Mouse (Mus musculus) liver, embryonic 16.5 days (tissue): ENCODE measurements around the gene Fam19a2. TPM values are rescaled to one million over a fixed set of nuclear protein-coding genes. Genes with fewer than 3 reads are reported as not detected.

Experiments used
- ATAC-seq: fragments of 200-750 bp; cut with Nextera tagmentation; 2 replicates; pipeline ENCODE4 v1.8.0; 2017; ENCODE audit warnings: low read depth, mild to moderate bottlenecking, moderate number of reproducible peaks, moderate library complexity
- H3K27ac ChIP-seq: fragments of 300-500 bp; sonication (generic); 2 replicates; pipeline ENCODE4 v1.5.1; 2014; ENCODE audit warnings: mild to moderate bottlenecking, low read length
- H3K27me3 ChIP-seq: fragments of 300-500 bp; sonication (generic); 2 replicates; pipeline ENCODE4 v1.6.1; 2014; ENCODE audit warnings: low read depth, low read length, mixed read lengths; ENCODE audit not compliant: control insufficient read depth, insufficient read depth
- H3K36me3 ChIP-seq: fragments of 300-500 bp; sonication (generic); 2 replicates; pipeline ENCODE4 v1.6.1; 2014; ENCODE audit warnings: mild to moderate bottlenecking; ENCODE audit not compliant: control insufficient read depth, insufficient read depth
- H3K4me1 ChIP-seq: fragments of 300-500 bp; sonication (generic); 2 replicates; pipeline ENCODE4 v1.6.1; 2014; ENCODE audit warnings: low read depth, low read length, mixed read lengths; ENCODE audit not compliant: control insufficient read depth
- H3K4me2 ChIP-seq: fragments of 300-500 bp; sonication (generic); 2 replicates; pipeline ENCODE4 v1.6.1; 2014; ENCODE audit warnings: low read depth, low read length, mixed read lengths
- H3K4me3 ChIP-seq: fragments of 300-500 bp; sonication (generic); 2 replicates; pipeline ENCODE4 v1.5.1; 2014; ENCODE audit warnings: low read depth, mild to moderate bottlenecking, low read length
- H3K9ac ChIP-seq: fragments of 300-500 bp; sonication (generic); 2 replicates; pipeline ENCODE4 v1.6.1; 2014; ENCODE audit warnings: low read depth, low read length
- H3K9me3 ChIP-seq: fragments of 300-500 bp; sonication (generic); replicated peaks from 2 replicates; pipeline ENCODE4 v1.6.1; 2016; ENCODE audit warnings: low read length; ENCODE audit not compliant: control insufficient read depth
- WGBS: fragments of 180-500 bp; shearing (Covaris S2); extraction: QIAGEN DNeasy Blood & Tissue Kit; methylation state at CpG from one replicate; pipeline ENCODE4 v1.1.7; 2014; ENCODE audit not compliant: insufficient replicate concordance; 5-methylcytosine and 5-hydroxymethylcytosine counted together
- polyA plus RNA-seq: library from polyadenylated mRNA; unstranded; fragments of >200 nt; fragmentation: Nextera tagmentation; extraction: Ambion mirVana; gene quantifications from 2 replicates; pipeline ENCODE4 v1.2.1, GENCODE M21; 2015

Fam19a2 gene
- polyA plus RNA-seq, 1 experiment from 2014 or later = 0.24 TPM

- no peak overlapping the region for H3K9ac ChIP-seq
- no peaks in the 10 kb centered on the region for H3K9me3 ChIP-seq
- H3K4me1 ChIP-seq = no peaks in the 10 kb centered on the region
- WGBS = 29% methylated on average over 14 of the region's 14 CpGs
- no peaks in the 10 kb centered on the region for H3K36me3 ChIP-seq
- H3K4me3 ChIP-seq = no peak overlapping the region
- no peak overlapping the region for H3K27ac ChIP-seq
- no peak for ATAC-seq
- no peak overlapping the region for H3K4me2 ChIP-seq
- no peaks in the 10 kb centered on the region for H3K27me3 ChIP-seq
These were observed 96.7 kb downstream of the Fam19a2 start for GRCm38 (mm10) chr10:123360492-123360891.

GRCm38 (mm10) chr10:123364628-123365027 lies 100.8 kb downstream of the Fam19a2 start:
- no peaks in the 10 kb centered on the region for H3K9me3 ChIP-seq
- WGBS = 50% methylated on average over 4 of the region's 4 CpGs
- H3K4me2 ChIP-seq = no peak overlapping the region
- H3K9ac ChIP-seq = no peak overlapping the region
- no peak overlapping the region for H3K4me3 ChIP-seq
- H3K4me1 ChIP-seq = no peaks in the 10 kb centered on the region
- H3K27ac ChIP-seq = no peak overlapping the region
- H3K27me3 ChIP-seq = no peaks in the 10 kb centered on the region
- H3K36me3 ChIP-seq = no peaks in the 10 kb centered on the region
- ATAC-seq = no peak

GRCm38 (mm10) chr10:123367152-123367864 lies 103.5 kb downstream of the Fam19a2 start:
- Histone ChIP-seq H3K4me2 (no peak overlapping the region), H3K4me3 (no peak overlapping the region), H3K27me3 (no peaks in the 10 kb centered on the region), H3K36me3 (no peaks in the 10 kb centered on the region), H3K27ac (no peak overlapping the region), H3K9ac (no peak overlapping the region), H3K4me1 (no peaks in the 10 kb centered on the region), H3K9me3 (no peaks in the 10 kb centered on the region)
- 68% methylated on average over 15 of the region's 15 CpGs for WGBS
- ATAC-seq = no peak

- Histone ChIP-seq H3K4me3 (no peak overlapping the region), H3K27me3 (no peaks in the 10 kb centered on the region), H3K27ac (no peak overlapping the region), H3K4me1 (no peaks in the 10 kb centered on the region), H3K36me3 (no peaks in the 10 kb centered on the region), H3K4me2 (no peak overlapping the region), H3K9me3 (no peaks in the 10 kb centered on the region), H3K9ac (no peak overlapping the region)
- no peak for ATAC-seq
- 29% methylated on average over 2 of the region's 2 CpGs for WGBS
These were observed 119.5 kb downstream of the Fam19a2 start for GRCm38 (mm10) chr10:123383277-123383676.

- Histone ChIP-seq H3K4me3 (no peak overlapping the region), H3K9ac (no peak overlapping the region), H3K36me3 (no peaks in the 10 kb centered on the region), H3K4me1 (no peaks in the 10 kb centered on the region), H3K27me3 (no peaks in the 10 kb centered on the region), H3K27ac (no peak overlapping the region), H3K4me2 (no peak overlapping the region), H3K9me3 (no peaks in the 10 kb centered on the region)
- 48% methylated on average over 6 of the region's 6 CpGs for WGBS
- ATAC-seq = no peak
These were observed 121.8 kb downstream of the Fam19a2 start for GRCm38 (mm10) chr10:123385641-123386040.

GRCm38 (mm10) chr10:123395429-123395828 lies 131.6 kb downstream of the Fam19a2 start:
- ATAC-seq = no peak
- H3K4me1 ChIP-seq = no peaks in the 10 kb centered on the region
- no peaks in the 10 kb centered on the region for H3K36me3 ChIP-seq
- no peaks in the 10 kb centered on the region for H3K27me3 ChIP-seq
- no peaks in the 10 kb centered on the region for H3K9me3 ChIP-seq
- no peak overlapping the region for H3K4me3 ChIP-seq
- no peak overlapping the region for H3K27ac ChIP-seq
- 54% methylated on average over 9 of the region's 9 CpGs for WGBS
- H3K4me2 ChIP-seq = no peak overlapping the region
- H3K9ac ChIP-seq = no peak overlapping the region

- 55% methylated on average over 6 of the region's 6 CpGs for WGBS
- no peak for ATAC-seq
- Histone ChIP-seq H3K4me2 (no peak overlapping the region), H3K27ac (no peak overlapping the region), H3K36me3 (no peaks in the 10 kb centered on the region), H3K9me3 (no peaks in the 10 kb centered on the region), H3K9ac (no peak overlapping the region), H3K27me3 (no peaks in the 10 kb centered on the region), H3K4me3 (no peak overlapping the region), H3K4me1 (no peaks in the 10 kb centered on the region)
These were observed 134.3 kb downstream of the Fam19a2 start for GRCm38 (mm10) chr10:123398136-123398535.

- H3K4me1 ChIP-seq = no peaks in the 10 kb centered on the region
- H3K4me2 ChIP-seq = no peak overlapping the region
- H3K27ac ChIP-seq = no peak overlapping the region
- no peak for ATAC-seq
- no peak overlapping the region for H3K9ac ChIP-seq
- no peaks in the 10 kb centered on the region for H3K36me3 ChIP-seq
- WGBS = 62% methylated on average over 3 of the region's 3 CpGs
- H3K4me3 ChIP-seq = no peak overlapping the region
- no peaks in the 10 kb centered on the region for H3K27me3 ChIP-seq
- H3K9me3 ChIP-seq = no peaks in the 10 kb centered on the region
These were observed 137.4 kb downstream of the Fam19a2 start for GRCm38 (mm10) chr10:123401188-123401587.

GRCm38 (mm10) chr10:123402460-123402859 lies 138.7 kb downstream of the Fam19a2 start:
- ATAC-seq = no peak
- Histone ChIP-seq H3K27me3 (no peaks in the 10 kb centered on the region), H3K4me3 (no peak overlapping the region), H3K4me2 (no peak overlapping the region), H3K9me3 (no peaks in the 10 kb centered on the region), H3K4me1 (no peaks in the 10 kb centered on the region), H3K27ac (no peak overlapping the region), H3K9ac (no peak overlapping the region), H3K36me3 (no peaks in the 10 kb centered on the region)
- WGBS = 58% methylated on average over 3 of the region's 3 CpGs
